Mouse (Mus musculus) CH12.LX (cell line): ENCODE results near the gene Kalrn. TPM values are rescaled to one million over a fixed set of nuclear protein-coding genes. Genes with fewer than 3 reads are reported as not detected.

Experiments used
- DNase-seq: peaks from one replicate; pipeline ENCODE4 v3.0.0-alpha.2; 2013; ENCODE audit errors: extremely low read depth
- H3K27ac ChIP-seq: 2 replicates; pipeline ENCODE4 v1.5.1; 2012; ENCODE audit warnings: low read depth, mild to moderate bottlenecking, control low read depth, moderate library complexity; ENCODE audit not compliant: insufficient read depth
- H3K27me3 ChIP-seq: replicated peaks from 2 replicates; pipeline ENCODE3; 2012; ENCODE audit warnings: inconsistent platforms
- H3K36me3 ChIP-seq, 2 experiments: replicated peaks in 1 of 2; 2 replicates each; pipeline versions ENCODE3 to v1.6.1; 2012; ENCODE audit warnings: inconsistent platforms in 1 of 2, low read length in 1 of 2, mild to moderate bottlenecking in 1 of 2, mixed read lengths in 1 of 2, moderate library complexity in 1 of 2; ENCODE audit not compliant: control insufficient read depth in 1 of 2, insufficient read depth in 1 of 2
- H3K4me1 ChIP-seq, 2 experiments: 2 replicates each; pipeline ENCODE4 v1.6.1; 2012; ENCODE audit warnings: inconsistent platforms in 1 of 2, moderate library complexity in 1 of 2; ENCODE audit not compliant: insufficient read depth in 2 of 2, control insufficient read depth in 1 of 2
- H3K4me2 ChIP-seq: 2 replicates; pipeline ENCODE4 v1.6.1; 2012; ENCODE audit warnings: low read depth, mild to moderate bottlenecking, control low read depth; ENCODE audit not compliant: poor library complexity, insufficient read depth, severe bottlenecking
- H3K4me3 ChIP-seq, 3 experiments: fragments of 150-350 bp in 1 of 3; sonication (generic) in 1 of 3; replicated peaks in 1 of 3; 2 replicates each; pipeline versions ENCODE3 to v1.5.1; 2011 to 2012; ENCODE audit warnings: low read depth in 2 of 3, low read length in 2 of 3, mild to moderate bottlenecking in 2 of 3, moderate library complexity in 2 of 3, control low read depth in 1 of 3, improper control_type of control experiment in 1 of 3, inconsistent platforms in 1 of 3, mixed read lengths in 1 of 3; ENCODE audit not compliant: poor library complexity in 1 of 3
- H3K79me2 ChIP-seq: replicated peaks from 2 replicates; pipeline ENCODE4 v1.6.1; 2012; ENCODE audit warnings: mild to moderate bottlenecking, moderate library complexity; ENCODE audit not compliant: control insufficient read depth, poor library complexity, insufficient read depth, severe bottlenecking; ENCODE audit errors: extremely low read depth
- H3K9ac ChIP-seq: 2 replicates; pipeline ENCODE4 v1.6.1; 2012; ENCODE audit warnings: low read depth, mild to moderate bottlenecking, control low read depth, moderate library complexity; ENCODE audit not compliant: insufficient read depth
- H3K9me3 ChIP-seq: replicated peaks from 2 replicates; pipeline ENCODE3; 2012; ENCODE audit warnings: low read length, inconsistent platforms, mixed read lengths
- BHLHE40 ChIP-seq: IDR thresholded peaks from 2 replicates; pipeline ENCODE4 v1.6.1; 2011; ENCODE audit warnings: mild to moderate bottlenecking, low read depth, low read length, improper control_type of control experiment
- CHD1 ChIP-seq: IDR thresholded peaks from 2 replicates; pipeline ENCODE4 v1.6.1; 2012; ENCODE audit warnings: low read depth, low read length, improper control_type of control experiment, inconsistent platforms
- CHD2 ChIP-seq: IDR thresholded peaks from 2 replicates; pipeline ENCODE4 v1.6.1; 2011; ENCODE audit warnings: low read length, improper control_type of control experiment
- E2F4 ChIP-seq: IDR thresholded peaks from 2 replicates; pipeline ENCODE4 v1.6.1; 2011; ENCODE audit warnings: low read depth, low read length, improper control_type of control experiment; ENCODE audit not compliant: insufficient replicate concordance
- ELF1 ChIP-seq: IDR thresholded peaks from 2 replicates; pipeline ENCODE4 v1.6.1; 2014; ENCODE audit warnings: low read depth, mild to moderate bottlenecking, inconsistent platforms, low read length, improper control_type of control experiment
- GABPA ChIP-seq: IDR thresholded peaks from 2 replicates; pipeline ENCODE4 v1.6.1; 2012; ENCODE audit warnings: low read depth, low read length, improper control_type of control experiment, inconsistent platforms; ENCODE audit not compliant: insufficient replicate concordance
- JUN ChIP-seq: IDR thresholded peaks from 2 replicates; pipeline ENCODE4 v1.6.1; 2011; ENCODE audit warnings: low read depth, mild to moderate bottlenecking, low read length, improper control_type of control experiment, moderate library complexity; ENCODE audit not compliant: insufficient read depth
- JUND ChIP-seq: conservative IDR thresholded peaks from 2 replicates; pipeline ENCODE4 v1.6.1; 2011; ENCODE audit warnings: low read depth, low read length, improper control_type of control experiment
- KAT2A ChIP-seq: IDR thresholded peaks from 2 replicates; pipeline ENCODE4 v1.6.1; 2012; ENCODE audit warnings: low read length, improper control_type of control experiment, inconsistent platforms; ENCODE audit not compliant: insufficient replicate concordance
- MAX ChIP-seq: IDR thresholded peaks from 2 replicates; pipeline ENCODE4 v1.6.1; 2011; ENCODE audit warnings: low read length, improper control_type of control experiment
- MAZ ChIP-seq: IDR thresholded peaks from 2 replicates; pipeline ENCODE4 v1.6.1; 2012; ENCODE audit warnings: low read depth, mild to moderate bottlenecking, inconsistent platforms, low read length, improper control_type of control experiment, moderate library complexity
- MEF2A ChIP-seq: IDR thresholded peaks from 2 replicates; pipeline ENCODE4 v1.6.1; 2014; ENCODE audit warnings: low read depth, mild to moderate bottlenecking, inconsistent platforms, low read length, improper control_type of control experiment, borderline replicate concordance
- MXI1 ChIP-seq: IDR thresholded peaks from 2 replicates; pipeline ENCODE4 v1.6.1; 2011; ENCODE audit warnings: mild to moderate bottlenecking, low read depth, low read length, improper control_type of control experiment
- MYC ChIP-seq: IDR thresholded peaks from 2 replicates; pipeline ENCODE4 v1.6.1; 2011; ENCODE audit warnings: low read depth, mild to moderate bottlenecking, improper control_type of control experiment, low read length
- NELFE ChIP-seq: IDR thresholded peaks from 2 replicates; pipeline ENCODE4 v1.6.1; 2011; ENCODE audit warnings: low read depth, low read length, improper control_type of control experiment
- PAX5 ChIP-seq: IDR thresholded peaks from 2 replicates; pipeline ENCODE4 v1.6.1; 2012; ENCODE audit warnings: low read length, inconsistent platforms, mixed read lengths
- POLR2A ChIP-seq: IDR thresholded peaks from 2 replicates; pipeline ENCODE4 v1.6.1; 2011; ENCODE audit warnings: low read depth, mild to moderate bottlenecking, improper control_type of control experiment, low read length
- SIN3A ChIP-seq: IDR thresholded peaks from 2 replicates; pipeline ENCODE4 v1.6.1; 2012; ENCODE audit warnings: low read length, improper control_type of control experiment, inconsistent platforms
- SMC3 ChIP-seq: IDR thresholded peaks from 2 replicates; pipeline ENCODE4 v1.6.1; 2011; ENCODE audit warnings: low read depth, low read length, improper control_type of control experiment
- TBP ChIP-seq: conservative IDR thresholded peaks from 2 replicates; pipeline ENCODE4 v1.6.1; 2011; ENCODE audit warnings: low read depth, low read length, improper control_type of control experiment
- TCF12 ChIP-seq: IDR thresholded peaks from 2 replicates; pipeline ENCODE4 v1.6.1; 2014; ENCODE audit warnings: low read depth, mild to moderate bottlenecking, inconsistent platforms, low read length, improper control_type of control experiment
- USF1 ChIP-seq: IDR thresholded peaks from 2 replicates; pipeline ENCODE4 v1.6.1; 2014; ENCODE audit warnings: low read depth, mild to moderate bottlenecking, inconsistent platforms, low read length, improper control_type of control experiment
- USF2 ChIP-seq: conservative IDR thresholded peaks from 2 replicates; pipeline ENCODE4 v1.6.1; 2011; ENCODE audit warnings: low read depth, low read length, improper control_type of control experiment
- ZC3H11A ChIP-seq: IDR thresholded peaks from 2 replicates; pipeline ENCODE4 v1.6.1; 2012; ENCODE audit warnings: low read depth, mild to moderate bottlenecking, inconsistent platforms, low read length, improper control_type of control experiment
- ZKSCAN1 ChIP-seq: IDR thresholded peaks from 2 replicates; pipeline ENCODE4 v1.6.1; 2012; ENCODE audit warnings: low read depth, inconsistent platforms, low read length, improper control_type of control experiment, borderline replicate concordance
- ZMIZ1 ChIP-seq: IDR thresholded peaks from 2 replicates; pipeline ENCODE4 v1.6.1; 2012; ENCODE audit warnings: low read depth, mild to moderate bottlenecking, inconsistent platforms, low read length, improper control_type of control experiment
- ZNF384 ChIP-seq: IDR thresholded peaks from 2 replicates; pipeline ENCODE4 v1.6.1; 2012; ENCODE audit warnings: low read depth, low read length, improper control_type of control experiment, inconsistent platforms
- dilution Hi-C: fragments of 300-500 bp; cut with MboI; formaldehyde crosslinking; loops from 2 replicates; pipeline ENCODE4 v1.14.3; 2020; ENCODE audit warnings: low sequenced_read_pairs; ENCODE audit not compliant: extremely low pct_unique_long_range_greater_than_20kb, extremely low pct_ligation_motif_present
- in situ Hi-C: fragments of 300-500 bp; cut with MboI; formaldehyde crosslinking; loops from 3 replicates; pipeline ENCODE4 v1.14.3; 2019; ENCODE audit warnings: low sequenced_read_pairs, low pct_ligation_motif_present, low pct_unique_long_range_greater_than_20kb, mixed read lengths
- polyA plus RNA-seq: library from polyadenylated mRNA; unstranded; fragments of >175 nt; gene quantifications from 2 replicates; pipeline ENCODE4 v1.2.1, GENCODE M21; 2012; ENCODE audit warnings: low read depth; ENCODE audit not compliant: insufficient read length
- total RNA-seq, 2 experiments: library from RNA; depleted of rRNA; stranded (reverse); fragments of 300-350 nt in 1 of 2; fragments of >200 nt in 1 of 2; gene quantifications; 2 replicates each; pipeline ENCODE4 v1.2.3; 2012 to 2014

Kalrn gene
- total and polyA plus RNA-seq, 3 experiments, result 0.08 to 0.09 TPM; not detected in 1

DNA sequence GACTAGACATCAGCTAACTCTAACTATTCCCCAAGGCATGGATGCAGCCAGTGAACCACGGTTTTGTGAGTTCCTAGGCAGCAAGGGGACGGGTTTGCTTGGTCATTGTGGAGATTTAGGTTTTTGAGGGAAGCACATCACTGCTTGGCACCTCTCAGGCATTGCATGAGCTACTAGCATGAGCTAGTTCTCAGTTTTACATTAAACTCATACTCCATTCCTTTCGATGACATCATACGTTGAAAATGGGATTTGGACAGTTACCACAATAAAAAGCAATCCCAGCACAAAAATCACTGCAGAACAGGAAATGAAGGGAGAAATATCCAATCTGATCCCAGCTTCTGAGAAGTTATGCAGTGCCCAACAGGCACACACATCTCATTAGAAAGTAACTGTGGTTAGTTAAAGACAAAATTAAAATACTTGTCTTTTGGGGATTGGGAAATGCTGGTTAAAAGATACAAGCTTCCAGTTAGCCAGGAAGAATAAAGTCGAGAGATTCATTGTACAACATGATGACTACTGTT, 23.8 kb downstream of the Kalrn start:
- H3K9me3 ChIP-seq, result no peaks in the 10 kb centered on the region
- no peak overlapping the region for H3K4me2 ChIP-seq
- TF ChIP-seq KAT2A (no peak), MYC (no peak), MAX (no peak), ZMIZ1 (no peak), E2F4 (no peak), TCF12 (no peak), MEF2A (no peak), SMC3 (no peak), JUND (no peak), USF1 (no peak), ELF1 (no peak), PAX5 (no peak), ZKSCAN1 (no peak)
- H3K36me3 ChIP-seq, result no peaks in the 10 kb centered on the region
- H3K4me3 ChIP-seq, result no peak overlapping the region
- no peaks in the 10 kb centered on the region for H3K79me2 ChIP-seq
- H3K27me3 ChIP-seq, result peaks cover 92% of the 10 kb centered on the region
- H3K27ac ChIP-seq, result no peak overlapping the region
- dilution Hi-C loops (no loop called here), in situ Hi-C loops (no loop called here)
- DNase-seq, result no peak
- H3K9ac ChIP-seq, result no peak overlapping the region
- H3K4me1 ChIP-seq, result no peaks in the 10 kb centered on the region

DNA sequence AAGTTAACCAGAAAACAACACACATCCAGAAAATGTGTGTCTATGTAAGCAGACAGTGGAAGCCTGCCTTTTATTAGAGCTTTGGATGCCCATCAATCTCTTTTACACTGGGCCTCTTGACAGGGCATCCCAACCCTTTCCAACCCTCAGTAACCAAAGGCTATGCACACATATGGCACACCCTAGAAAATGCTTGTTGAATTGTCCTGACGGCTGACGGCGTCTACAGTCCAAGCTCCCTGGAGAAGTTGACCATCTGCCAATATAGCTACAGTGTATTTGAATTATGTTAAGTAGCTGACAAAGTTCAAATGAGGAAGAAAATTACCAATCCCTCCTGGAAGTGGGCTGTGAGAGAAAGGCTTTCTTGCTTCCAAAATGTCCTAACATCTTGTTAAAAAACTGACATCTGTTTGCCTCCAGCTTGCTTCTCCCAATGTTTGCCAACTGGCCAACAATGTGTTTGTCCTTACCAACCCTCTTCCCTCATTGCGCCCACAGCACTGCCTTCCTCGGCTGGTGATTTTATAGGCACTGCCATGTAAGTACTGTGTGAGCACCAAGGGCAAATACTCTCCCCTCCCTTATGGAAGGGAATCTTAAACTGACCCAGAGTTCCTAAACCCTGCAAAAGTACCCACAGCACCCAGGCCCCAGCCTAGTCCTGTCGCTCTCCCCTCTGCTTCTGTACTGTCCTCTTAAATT, 26.4 kb downstream of the Kalrn start:
- Histone ChIP-seq H3K4me3 (no peak overlapping the region), H3K4me1 (no peaks in the 10 kb centered on the region), H3K36me3 (no peaks in the 10 kb centered on the region), H3K27me3 (peaks cover 90% of the 10 kb centered on the region), H3K9me3 (peaks cover 10% of the 10 kb centered on the region), H3K27ac (no peak overlapping the region), H3K9ac (no peak overlapping the region), H3K79me2 (no peaks in the 10 kb centered on the region), H3K4me2 (no peak overlapping the region)
- dilution Hi-C loops, result no loop called here
- no peak for TF ChIP-seq NELFE
- no peak for TF ChIP-seq KAT2A
- no peak for TF ChIP-seq ZNF384
- no peak for TF ChIP-seq USF2
- no peak for TF ChIP-seq MAZ
- TF ChIP-seq ZKSCAN1, result no peak
- TF ChIP-seq USF1, result no peak
- no peak for TF ChIP-seq JUN
- no peak for TF ChIP-seq MXI1
- no peak for TF ChIP-seq CHD2
- no peak for TF ChIP-seq ZC3H11A
- TF ChIP-seq POLR2A, result no peak
- TF ChIP-seq SIN3A, result no peak
- TF ChIP-seq TBP, result no peak
- no peak for TF ChIP-seq GABPA
- no peak for TF ChIP-seq PAX5
- TF ChIP-seq ELF1, result no peak
- no peak for TF ChIP-seq BHLHE40
- no peak for TF ChIP-seq TCF12
- no peak for TF ChIP-seq CHD1
- DNase-seq, result no peak
- in situ Hi-C loops, result no loop called here
